Mouse (Mus musculus): ENCODE results near the gene Abcb11.

Gene Abcb11

DNA sequence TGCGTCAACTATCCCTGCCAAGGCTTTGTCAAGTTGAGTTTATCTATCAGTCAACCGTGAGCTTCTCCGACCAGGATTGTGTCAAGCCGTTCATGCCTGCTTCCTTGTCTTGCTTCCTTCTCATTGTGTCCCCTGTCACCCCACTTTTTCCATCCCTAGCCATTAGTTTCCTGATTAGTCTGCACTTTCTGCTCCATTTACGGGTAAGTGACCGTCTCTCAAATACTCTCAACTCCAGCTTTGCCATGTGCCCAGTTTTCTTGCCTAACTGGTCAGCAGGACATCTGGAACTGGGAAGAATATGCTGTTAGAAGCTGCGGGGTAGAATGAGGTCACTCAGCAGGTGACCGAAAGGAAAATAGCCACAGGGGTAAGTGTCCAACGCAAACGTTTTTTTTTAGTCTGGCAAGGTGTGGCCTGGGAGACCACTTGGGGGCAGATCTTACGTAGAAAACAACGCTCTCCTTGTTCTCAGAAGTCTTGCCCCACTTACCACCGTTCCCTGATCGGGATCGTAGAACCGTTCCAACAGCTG is 94.1 kb downstream of the Abcb11 start:
- no peak for DNase-seq

DNA sequence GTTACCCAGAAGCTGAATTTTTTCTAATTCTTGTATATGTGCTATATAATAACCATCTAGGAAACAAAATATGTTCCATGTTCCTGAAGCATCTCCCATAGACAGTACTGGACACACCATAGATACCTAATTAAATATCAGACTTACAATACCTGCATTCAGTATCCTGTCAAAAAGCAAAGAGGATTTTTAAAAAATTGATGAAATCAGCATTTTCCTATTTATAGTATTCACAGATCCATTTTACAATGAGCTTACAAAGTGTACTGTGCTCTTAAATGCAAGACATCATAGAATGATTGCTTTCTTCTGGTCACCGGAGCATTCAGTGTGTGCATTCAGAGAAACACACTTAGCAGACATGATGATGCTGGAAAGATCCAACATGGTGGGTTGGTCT is 95.3 kb downstream of the Abcb11 start:
- no peak for DNase-seq

DNA sequence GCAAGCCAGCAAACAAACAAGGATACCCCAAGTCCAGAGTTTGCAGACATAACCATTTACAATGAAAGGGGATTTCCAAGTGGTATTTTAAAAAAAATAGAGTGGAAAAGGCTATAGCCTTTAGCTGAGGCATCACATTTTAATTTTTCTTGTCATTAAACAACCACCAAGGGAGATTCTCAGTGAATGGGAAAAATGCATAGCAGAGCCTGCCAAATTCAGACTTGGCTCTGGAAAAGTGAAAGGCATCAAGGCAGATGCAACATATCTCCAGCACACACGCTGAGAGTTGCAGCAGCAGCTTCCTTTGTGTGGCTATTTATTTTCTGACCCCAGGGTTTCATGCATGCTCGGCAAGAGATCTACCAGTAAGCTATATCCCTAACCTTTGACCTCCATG is 97.5 kb downstream of the Abcb11 start:
- peak; percentile 41 for DNase-seq

DNA sequence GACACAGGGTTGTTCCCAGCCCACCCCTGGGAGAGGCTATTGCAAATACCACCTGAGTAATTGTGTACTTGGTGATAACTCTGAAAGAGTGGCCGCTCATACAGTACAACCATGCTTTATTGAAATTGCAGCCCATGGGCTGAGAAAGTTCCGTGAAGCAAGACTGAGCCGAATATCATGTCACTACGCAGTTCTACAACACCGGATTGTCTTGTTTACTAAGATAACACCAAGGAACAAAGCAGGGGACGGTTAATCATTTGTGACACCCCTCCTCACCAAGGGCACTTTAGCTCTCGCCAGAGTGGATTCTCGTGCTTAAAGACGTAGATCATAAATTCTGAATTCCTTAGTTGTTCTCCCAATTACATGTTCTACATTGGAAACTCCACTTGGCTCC is 103.1 kb downstream of the Abcb11 start:
- no peak for DNase-seq

DNA sequence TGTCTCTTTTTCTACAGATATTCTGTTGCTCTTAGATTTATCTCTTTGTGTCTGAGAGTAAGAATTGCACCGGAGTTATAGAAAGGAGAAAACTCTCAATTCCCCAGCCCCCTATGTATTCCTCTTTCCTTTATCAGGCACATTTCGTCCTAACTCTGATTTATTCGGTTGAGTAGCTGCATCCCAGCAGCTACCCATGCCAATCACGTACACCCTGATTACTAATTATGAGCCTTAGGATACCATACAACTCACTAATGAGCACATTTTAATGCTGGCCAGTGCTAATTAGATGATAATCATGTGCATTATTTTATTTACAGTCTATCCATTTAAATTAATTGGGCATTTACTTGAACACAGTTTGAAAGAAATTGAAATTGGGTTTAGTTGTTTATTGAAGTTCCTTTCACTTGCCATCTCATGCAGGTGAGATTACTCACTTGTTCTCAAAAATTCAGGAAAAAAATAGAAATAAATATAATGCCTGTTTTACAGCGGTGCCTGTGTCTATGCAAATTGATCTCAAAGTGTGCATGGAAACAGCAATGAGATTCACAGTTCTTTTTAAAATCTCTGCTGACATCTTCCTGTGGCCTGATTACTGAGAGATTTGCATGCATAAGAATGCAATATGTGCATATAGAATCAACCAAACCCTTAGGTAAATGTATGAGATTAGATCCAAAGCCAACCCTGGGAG is 107.3 kb downstream of the Abcb11 start:
- no peak for DNase-seq

DNA sequence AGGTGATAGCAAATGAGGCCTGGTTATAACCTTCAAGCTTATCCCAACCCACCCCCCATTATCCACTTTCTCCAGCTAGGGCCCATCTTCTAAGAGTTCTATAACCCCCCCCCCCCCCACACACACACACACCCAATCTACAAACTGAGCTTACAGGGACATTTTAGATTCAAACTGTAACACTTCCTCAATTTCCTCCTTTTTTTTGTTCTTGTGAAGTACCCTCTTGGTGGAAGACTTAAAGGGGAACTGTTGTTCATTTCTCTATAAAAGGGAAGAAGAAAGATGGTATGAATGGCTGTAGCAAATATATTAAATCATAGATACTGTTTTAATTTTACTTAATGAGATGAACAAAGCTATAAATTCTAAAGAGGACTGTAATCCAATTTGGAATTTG is 110.3 kb downstream of the Abcb11 start:
- DNase-seq, result no peak

DNA sequence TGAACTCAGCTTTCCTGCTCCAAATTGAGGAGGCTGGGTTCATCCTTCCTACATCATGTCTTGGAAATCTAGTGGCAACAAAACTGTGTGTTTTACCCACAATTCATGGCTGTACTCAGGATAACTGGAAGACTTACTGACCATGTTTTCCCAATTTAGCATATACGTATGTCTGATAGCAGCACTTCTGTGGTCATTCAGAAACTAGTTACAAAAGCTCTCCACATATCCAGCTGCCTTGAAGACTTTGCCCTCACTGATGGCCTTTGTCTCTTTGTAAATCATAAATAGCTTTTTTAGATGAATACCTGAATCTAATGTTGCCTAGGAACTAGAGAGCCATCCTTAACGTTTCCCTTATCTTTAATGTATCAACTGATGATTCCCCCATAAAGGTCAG is 112.3 kb downstream of the Abcb11 start:
- no peak for DNase-seq

DNA sequence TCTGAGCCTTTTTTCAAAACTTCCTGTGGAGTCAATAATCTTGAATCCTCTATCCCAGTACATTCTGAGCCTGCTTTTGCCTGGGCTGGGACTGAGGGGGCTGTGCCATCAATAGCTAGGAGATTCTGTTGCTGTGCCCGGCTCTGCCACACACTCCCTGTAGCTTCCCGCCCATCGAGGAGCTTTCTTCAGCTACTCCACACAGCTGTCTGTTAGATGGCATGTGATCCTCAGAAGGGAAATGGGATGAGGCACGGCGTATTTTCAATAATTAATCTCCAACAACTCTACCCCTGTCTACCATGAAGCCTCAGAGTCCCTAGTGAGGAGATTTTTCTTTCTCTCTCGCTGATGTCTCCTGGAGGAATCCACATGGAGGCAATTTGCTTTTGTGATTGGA is 113.8 kb downstream of the Abcb11 start:
- no peak for DNase-seq

DNA sequence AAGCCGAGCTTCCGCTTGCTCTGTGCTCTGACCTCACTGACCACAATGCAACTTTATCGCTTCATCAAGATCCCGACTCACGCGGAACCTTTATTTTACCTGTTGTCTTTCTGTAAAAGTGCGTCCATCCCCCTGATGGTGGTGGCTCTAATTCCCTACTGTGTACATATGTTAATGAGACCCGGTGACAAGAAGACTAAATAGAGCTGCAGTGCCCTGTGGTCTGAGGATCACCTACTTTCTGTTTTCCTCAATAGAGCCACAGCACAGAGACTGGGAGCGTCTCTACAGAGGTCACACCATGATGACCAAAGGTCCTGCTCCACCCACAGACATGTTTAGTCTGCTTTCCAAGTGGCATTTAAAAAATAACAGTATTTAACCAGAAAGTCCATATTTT is 115.5 kb downstream of the Abcb11 start:
- no peak for DNase-seq

DNA sequence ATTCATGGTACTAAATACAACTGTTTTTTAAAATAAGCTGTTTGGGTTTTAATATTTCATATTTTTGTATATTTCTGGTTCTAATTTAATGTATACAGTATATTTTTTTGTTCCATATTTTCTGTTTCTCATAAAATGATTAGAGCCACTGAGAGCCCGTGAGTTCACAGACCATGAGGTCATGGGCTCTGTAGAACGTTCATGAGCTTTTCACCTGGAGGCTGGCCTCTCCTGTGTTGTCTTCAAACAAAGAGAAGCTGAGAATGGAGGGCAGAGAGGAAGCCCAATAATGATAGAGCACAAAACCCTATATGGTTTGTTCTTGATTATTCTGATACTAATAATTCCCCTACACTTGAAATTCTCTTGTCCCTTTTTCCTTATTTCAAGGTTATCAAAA is 117.7 kb downstream of the Abcb11 start:
- DNase-seq, result no peak

DNA sequence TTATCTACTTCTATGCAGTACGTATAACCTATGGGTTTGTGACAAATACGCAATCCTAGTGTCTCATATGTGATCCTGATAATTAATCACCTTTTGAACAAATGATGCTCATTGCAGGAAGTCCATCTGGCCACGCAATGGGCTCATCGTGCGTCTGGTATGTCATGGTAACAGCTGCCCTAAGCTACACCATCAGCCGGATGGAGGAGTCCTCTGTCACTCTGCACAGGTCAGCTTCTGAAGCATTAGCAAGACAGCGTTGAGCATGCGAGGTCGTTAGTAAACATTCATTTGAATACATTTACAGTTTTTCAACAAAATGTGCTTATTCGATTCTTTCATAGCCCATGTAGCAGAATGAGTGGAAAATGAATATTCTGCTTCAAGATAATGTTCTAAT is 119.6 kb downstream of the Abcb11 start:
- DNase-seq, result no peak

DNA sequence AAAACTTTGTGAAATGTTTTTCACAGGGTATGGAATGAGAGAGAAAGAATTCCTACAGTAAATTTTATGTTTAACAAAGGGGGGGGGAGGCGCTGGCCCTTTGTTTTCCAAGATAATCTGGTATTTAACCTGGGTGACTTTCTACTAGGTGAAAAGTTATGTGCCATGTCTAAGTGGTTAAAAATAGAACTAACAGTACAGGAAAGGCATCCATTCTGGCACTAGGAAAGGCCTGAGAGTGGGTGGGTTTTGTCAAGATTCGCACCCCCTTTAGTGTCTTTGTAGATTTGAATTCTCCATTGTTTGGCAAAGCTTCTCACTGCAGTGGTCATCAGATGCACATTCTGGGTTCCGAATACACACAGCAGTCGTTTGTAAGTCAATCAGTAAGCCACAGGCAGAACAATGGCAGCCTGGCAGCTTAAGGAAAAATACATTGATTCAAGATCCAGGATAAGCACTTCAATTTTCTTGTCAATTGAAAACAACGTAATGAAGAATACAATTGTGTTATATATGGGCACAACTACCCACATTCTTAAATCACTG is 120.5 kb downstream of the Abcb11 start:
- DNase-seq, result no peak

DNA sequence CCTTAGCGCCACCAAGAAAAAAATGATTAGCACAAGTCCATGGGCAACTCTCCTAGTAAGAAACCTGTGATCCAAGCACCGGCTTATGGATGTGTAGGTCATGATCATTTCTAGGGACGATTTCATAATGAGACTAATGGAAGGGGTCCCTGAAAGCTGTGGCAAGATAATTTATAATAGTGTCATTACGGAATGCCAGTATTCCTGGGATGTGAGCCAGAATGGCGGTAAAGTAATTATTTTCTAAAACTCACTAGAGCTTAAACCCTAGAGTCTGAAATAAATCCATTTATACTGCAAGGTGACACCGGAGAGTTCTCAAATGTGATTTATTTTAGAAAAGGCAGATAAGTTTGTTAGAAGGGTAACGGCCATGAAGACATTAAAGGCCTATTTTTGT is 127.2 kb downstream of the Abcb11 start:
- no peak for DNase-seq

DNA sequence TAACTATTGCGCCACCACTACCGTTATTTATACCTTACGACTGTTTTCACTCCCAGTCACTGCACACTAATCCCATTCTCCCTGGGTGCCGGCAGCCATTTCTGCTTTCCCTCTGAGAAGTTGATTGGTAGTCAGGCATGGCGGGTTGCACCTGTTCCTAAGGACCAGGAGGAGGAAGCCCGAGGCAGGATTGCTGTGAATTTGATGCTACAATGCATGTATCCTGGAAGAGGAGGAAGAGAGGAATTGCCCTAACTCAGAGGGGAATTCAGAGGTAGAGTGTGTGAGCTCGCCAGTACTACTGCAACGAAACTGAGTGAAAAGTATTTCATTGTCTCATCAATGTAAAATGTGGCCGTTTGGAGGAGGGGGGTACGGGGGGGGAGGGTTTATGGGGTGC is 129.8 kb downstream of the Abcb11 start:
- DNase-seq, result no peak

DNA sequence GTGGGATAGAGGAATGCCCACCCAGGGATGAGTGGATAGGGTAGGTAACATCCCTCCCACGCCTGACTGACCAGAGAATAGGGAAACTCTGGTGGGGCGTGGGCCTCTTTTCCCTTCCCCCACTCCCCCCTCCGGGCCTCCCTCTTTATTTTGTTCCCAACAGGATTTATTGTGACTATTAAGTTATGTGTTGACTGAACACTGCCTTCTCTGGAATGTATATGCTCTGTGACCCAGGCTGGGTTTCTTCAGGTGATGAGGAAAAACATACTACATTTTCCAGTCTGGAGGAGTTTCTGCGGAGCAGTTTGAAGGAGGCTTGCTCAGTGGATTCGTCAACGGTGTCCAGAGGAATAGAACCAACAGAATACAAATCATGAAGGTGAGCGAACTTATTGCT is 131.6 kb downstream of the Abcb11 start, which contains the start of gene G6pc2:
Gene G6pc2 (plus strand): TSS at position 301 of the 400 bp plus-strand sequence.
- no peak for DNase-seq

DNA sequence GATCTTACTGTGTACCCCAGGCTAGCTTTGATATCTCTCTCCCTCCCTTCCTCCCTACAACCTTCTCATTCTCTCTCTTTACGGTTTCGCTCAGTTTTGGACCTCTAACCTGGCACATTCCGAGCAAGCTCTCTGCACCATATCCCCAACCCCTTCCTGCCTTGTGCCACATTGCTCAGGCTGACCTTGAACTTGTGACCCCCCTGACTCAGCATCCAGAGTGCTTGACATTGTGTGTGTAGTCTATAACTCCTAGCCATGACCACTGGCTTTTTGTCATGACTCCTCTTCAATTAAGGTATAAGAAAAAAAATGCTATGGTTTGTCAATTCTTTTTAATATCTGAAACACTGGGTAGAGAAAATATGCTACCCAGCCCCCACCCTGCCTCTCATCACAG is 132.7 kb downstream of the Abcb11 start:
- DNase-seq, result no peak

DNA sequence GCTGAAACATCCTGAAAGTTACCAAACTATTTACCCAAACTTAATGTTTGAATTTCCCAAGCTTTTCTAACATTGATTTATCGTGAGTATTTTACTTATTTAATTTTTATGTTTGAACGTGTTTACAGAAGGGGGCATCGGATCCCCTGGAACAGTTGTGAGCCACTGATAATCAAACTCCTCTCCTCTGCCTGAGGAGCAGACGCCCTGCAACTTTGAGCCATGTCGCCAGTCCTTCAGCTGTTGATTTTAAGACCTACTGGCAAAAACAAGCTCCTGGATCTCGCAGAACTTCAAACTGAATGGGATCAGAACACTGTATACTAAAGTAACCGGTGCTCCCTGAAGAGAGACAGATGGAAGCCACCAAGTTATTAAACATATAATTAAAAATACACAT is 135.9 kb downstream of the Abcb11 start:
- DNase-seq, result no peak

DNA sequence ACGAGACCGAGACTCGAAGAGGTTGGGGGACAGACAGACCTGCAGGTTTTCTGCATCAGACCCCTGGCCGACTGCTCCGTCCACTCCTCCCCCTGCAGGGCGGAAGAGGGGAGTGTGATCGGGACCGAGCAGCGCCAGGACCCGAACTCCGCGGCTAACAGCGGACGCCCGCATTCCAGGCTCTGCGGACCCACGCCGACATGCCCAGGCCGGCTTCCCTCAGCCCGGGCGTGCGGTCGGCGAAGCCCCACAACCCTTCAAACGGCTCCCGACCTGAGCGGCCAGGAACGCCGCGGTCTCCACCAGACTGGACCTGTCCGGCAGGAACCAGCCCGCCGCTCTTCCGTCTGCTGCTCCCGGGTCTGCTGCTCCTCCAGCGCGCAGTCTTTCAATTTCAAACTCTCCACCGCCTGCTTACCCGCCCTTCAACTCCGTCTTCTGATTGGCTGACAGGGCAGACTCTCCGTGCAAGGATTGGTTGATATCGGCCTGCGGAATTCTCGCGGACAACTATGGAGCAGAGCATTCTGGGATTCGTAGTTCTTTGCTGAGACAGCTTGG is 136.5 kb downstream of the Abcb11 start, which contains the start of gene Spc25:
Gene Spc25 (minus strand): TSS at position 404 of the 561 bp plus-strand sequence.
- DNase-seq, result peak; percentile 98

DNA sequence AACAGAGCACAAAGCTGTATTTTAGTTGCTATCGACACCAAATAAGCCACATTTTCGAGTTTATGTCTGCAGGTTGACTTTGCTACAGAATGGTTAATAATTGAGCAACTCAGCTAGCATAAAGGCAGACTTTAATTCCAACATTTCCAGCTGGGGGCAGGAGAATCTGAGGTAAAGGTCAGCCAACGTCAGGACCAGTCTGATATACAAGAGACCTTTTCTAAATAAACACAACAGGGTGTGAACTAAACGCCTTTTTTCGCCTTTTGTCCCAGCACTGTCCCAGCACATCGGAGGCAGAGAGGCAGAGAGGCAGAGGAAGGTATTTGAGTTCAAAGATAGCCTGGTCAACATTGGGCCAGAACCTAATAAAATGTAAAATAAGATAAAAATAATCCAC is 137.2 kb downstream of the Abcb11 start:
- no peak for DNase-seq

DNA sequence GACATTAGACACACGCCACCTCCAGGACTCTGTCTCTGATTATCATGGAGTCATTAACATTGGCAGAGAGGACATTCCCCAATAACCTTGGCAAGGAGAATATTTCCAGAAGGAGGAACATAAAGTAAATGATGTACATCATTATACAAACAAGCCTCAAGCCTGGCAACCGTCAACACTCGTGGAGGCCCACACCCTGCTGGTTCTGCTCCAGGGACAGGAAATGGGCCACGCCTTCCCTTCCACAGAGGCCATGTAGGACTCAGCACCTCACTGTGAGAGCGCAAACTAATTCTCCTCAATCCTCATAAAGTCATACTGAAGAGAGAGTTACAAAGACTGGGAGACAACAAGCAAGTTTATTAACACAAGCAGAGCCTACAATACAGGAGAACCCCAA is 148.9 kb downstream of the Abcb11 start:
- peak; percentile 31 for DNase-seq

DNA sequence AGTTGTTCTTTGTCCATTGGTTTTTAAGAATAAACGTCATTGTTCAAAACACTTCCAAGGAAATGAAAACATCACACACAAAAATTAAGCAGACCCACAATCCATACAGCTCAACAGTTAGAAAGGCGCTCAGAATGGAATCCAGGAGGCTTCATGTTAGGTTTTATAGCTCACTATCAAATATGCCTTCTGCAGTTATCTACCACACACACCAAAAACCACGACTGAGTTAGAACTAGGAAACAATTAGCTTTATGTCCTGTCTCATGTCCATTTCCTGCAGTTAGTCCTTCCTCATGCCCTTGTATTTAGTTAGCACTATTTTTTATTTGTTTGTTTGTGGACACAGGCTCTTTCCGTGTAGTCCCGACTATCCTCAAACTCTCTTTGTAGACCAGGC is 151.4 kb downstream of the Abcb11 start:
- DNase-seq, result no peak

DNA sequence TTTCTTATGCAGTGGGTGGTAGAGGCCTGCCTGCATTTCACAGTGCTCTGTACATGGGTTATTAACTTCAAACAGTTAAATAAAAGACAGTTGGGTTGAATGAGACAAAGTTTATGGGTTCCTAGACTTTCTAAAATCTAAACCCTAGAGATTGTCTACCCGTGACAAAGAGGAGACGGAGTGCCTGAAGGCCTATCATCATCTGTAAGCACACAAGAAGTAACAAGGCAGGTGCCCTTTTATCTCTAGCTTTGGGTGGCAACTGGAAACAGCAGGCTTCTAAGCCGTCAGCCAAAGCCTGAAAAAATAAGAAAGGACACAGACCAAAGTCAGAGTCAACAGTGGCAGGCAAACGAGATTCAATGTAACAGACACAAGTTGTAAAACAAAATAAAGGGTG is 153.2 kb downstream of the Abcb11 start:
- DNase-seq, result no peak

DNA sequence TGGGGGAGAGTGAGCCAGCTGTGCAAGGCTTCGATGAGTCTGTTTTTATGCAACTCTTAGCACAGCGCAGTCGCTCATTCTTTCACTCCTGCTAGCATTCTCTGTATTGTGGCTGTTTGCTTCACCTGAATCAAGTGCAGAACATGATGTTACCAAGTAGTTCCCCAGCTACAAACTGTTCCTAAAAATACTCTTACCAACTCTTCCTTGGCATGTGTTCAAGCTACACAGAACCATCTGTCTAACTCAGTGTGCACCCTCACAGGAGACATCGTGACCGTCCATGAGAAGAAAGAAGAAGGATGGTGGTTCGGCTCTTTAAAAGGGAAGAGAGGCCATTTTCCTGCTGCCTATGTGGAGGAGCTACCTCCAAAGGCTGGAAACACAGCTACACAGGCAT is 153.7 kb downstream of the Abcb11 start:
- no peak for DNase-seq

Measured in lung, postnatal 36 days (tissue).